Comparison of ENCODE assay signal across 8 mouse cellular contexts in genomic region chr14:55814885-55815284, GRCm38 (mm10). TPM values are rescaled to one million over a fixed set of nuclear protein-coding genes. Genes with fewer than 3 reads are reported as not detected.
DNase-seq lines count a peak whose midpoint lies in the region; ATAC-seq and TF ChIP-seq lines count a peak whose summit lies in the region.

No protein-coding gene starts in this region.

- no peaks in the 10 kb centered on the region for H3K27me3 ChIP-seq in CH12.LX (replicated peaks)
- no peaks in the 10 kb centered on the region for H3K27me3 ChIP-seq in embryonic facial prominence, embryonic 13.5 days
- H3K27me3 ChIP-seq in heart, embryonic 16.5 days (ENCODE audit: control insufficient read depth, insufficient read depth, low read length): no peaks in the 10 kb centered on the region
- H3K27me3 ChIP-seq in lung, embryonic 14.5 days (ENCODE audit: insufficient read depth, low read length): no peaks in the 10 kb centered on the region

- TF ChIP-seq CTCF in CH12.LX (conservative IDR thresholded peaks at IDR 0.05 in 1 of 2, IDR thresholded peaks at IDR 0.05 in 1 of 2; ENCODE audit: low read depth in 2 of 2, low read length in 2 of 2): no peak
- TF ChIP-seq CTCF in lung, embryonic 14.5 days (IDR thresholded peaks at IDR 0.05; ENCODE audit: low read depth): no peak

- no peak for TF ChIP-seq EP300 in CH12.LX (IDR thresholded peaks at IDR 0.05; ENCODE audit: low read length)

- DNase-seq in CH12.LX (ENCODE audit: extremely low read depth): peak; percentile 64
- peak; percentile 85 for DNase-seq in adrenal gland, postnatal 14 days
- peak; percentile 86 for DNase-seq in kidney, postnatal 14 days
- peak; percentile 81 for DNase-seq in lung, embryonic 14.5 days
- peak; percentile 90 for DNase-seq in retina, adult 2 months (ENCODE audit: low read depth, low spot score)
- peak; percentile 49 for DNase-seq in yolk sac, embryonic 10.5 days (ENCODE audit: low spot score)

- no peaks in the 10 kb centered on the region for H3K36me3 ChIP-seq in CH12.LX (replicated peaks in 1 of 2; ENCODE audit: control insufficient read depth in 1 of 2, insufficient read depth in 1 of 2, low read length in 1 of 2)
- H3K36me3 ChIP-seq in embryonic facial prominence, embryonic 13.5 days: no peaks in the 10 kb centered on the region
- H3K36me3 ChIP-seq in heart, embryonic 16.5 days (ENCODE audit: control insufficient read depth, insufficient read depth): no peaks in the 10 kb centered on the region
- no peaks in the 10 kb centered on the region for H3K36me3 ChIP-seq in lung, embryonic 14.5 days (ENCODE audit: insufficient read depth)

- WGBS in embryonic facial prominence, embryonic 13.5 days: 16% methylated on average over 16 of the region's 16 CpGs
- WGBS in heart, embryonic 16.5 days: 21% methylated on average over 16 of the region's 16 CpGs
- WGBS in lung, embryonic 14.5 days: 12% methylated on average over 16 of the region's 16 CpGs

- H3K27ac ChIP-seq in CH12.LX (ENCODE audit: insufficient read depth, low read depth): no peak overlapping the region
- no peak overlapping the region for H3K27ac ChIP-seq in embryonic facial prominence, embryonic 13.5 days
- H3K27ac ChIP-seq in heart, embryonic 16.5 days (ENCODE audit: low read length): no peak overlapping the region
- no peak overlapping the region for H3K27ac ChIP-seq in lung, embryonic 14.5 days (ENCODE audit: low read depth)

- no peak for TF ChIP-seq RAD21 in CH12.LX (IDR thresholded peaks at IDR 0.05; ENCODE audit: low read depth, low read length)

- in situ Hi-C loops in CH12.LX (cut with MboI; ENCODE audit: low pct_ligation_motif_present, low pct_unique_long_range_greater_than_20kb, low sequenced_read_pairs): no loop called here

- H3K79me2 ChIP-seq in CH12.LX (replicated peaks; ENCODE audit: control insufficient read depth, extremely low read depth, insufficient read depth, poor library complexity, severe bottlenecking): no peaks in the 10 kb centered on the region

- H3K9me3 ChIP-seq in CH12.LX (replicated peaks; ENCODE audit: low read length): no peaks in the 10 kb centered on the region
- H3K9me3 ChIP-seq in embryonic facial prominence, embryonic 13.5 days: no peaks in the 10 kb centered on the region
- no peaks in the 10 kb centered on the region for H3K9me3 ChIP-seq in heart, embryonic 16.5 days (replicated peaks; ENCODE audit: control insufficient read depth, low read length)
- H3K9me3 ChIP-seq in lung, embryonic 14.5 days (ENCODE audit: low read depth, low read length): no peaks in the 10 kb centered on the region

- no peaks in the 10 kb centered on the region for H3K4me1 ChIP-seq in CH12.LX (ENCODE audit: control insufficient read depth in 1 of 2, insufficient read depth in 2 of 2)
- H3K4me1 ChIP-seq in embryonic facial prominence, embryonic 13.5 days: peaks cover 11% of the 10 kb centered on the region
- no peaks in the 10 kb centered on the region for H3K4me1 ChIP-seq in heart, embryonic 16.5 days (ENCODE audit: control insufficient read depth, insufficient read depth, low read length)
- no peaks in the 10 kb centered on the region for H3K4me1 ChIP-seq in lung, embryonic 14.5 days (ENCODE audit: insufficient read depth)

- dilution Hi-C loops in CH12.LX (cut with MboI; ENCODE audit: extremely low pct_ligation_motif_present, extremely low pct_unique_long_range_greater_than_20kb, low sequenced_read_pairs): no loop called here

- ATAC-seq in embryonic facial prominence, embryonic 13.5 days (ENCODE audit: insufficient number of reproducible peaks, insufficient read depth, low FRiP score, low TSS enrichment, low read depth): no peak
- ATAC-seq in heart, embryonic 16.5 days (replicated peaks; ENCODE audit: extremely low read depth, insufficient read depth, low FRiP score): no peak; the same call in 1 of the 2 replicates
- peak; percentile 74 for ATAC-seq in lung, embryonic 14.5 days (ENCODE audit: insufficient read depth)

- H3K4me2 ChIP-seq in CH12.LX (ENCODE audit: insufficient read depth, low read depth, poor library complexity, severe bottlenecking): no peak overlapping the region
- peak overlapping the region; percentile 68 for H3K4me2 ChIP-seq in embryonic facial prominence, embryonic 13.5 days
- H3K4me2 ChIP-seq in heart, embryonic 16.5 days (ENCODE audit: low read depth, low read length): peak overlapping the region; percentile 69
- H3K4me2 ChIP-seq in lung, embryonic 14.5 days: peak overlapping the region; percentile 70

- H3K4me3 ChIP-seq in CH12.LX (replicated peaks in 1 of 3; ENCODE audit: low read depth in 2 of 3, low read length in 2 of 3, poor library complexity in 1 of 3): peak overlapping the region; percentile 7 to 32 (median 10)
- peak overlapping the region; percentile 41 for H3K4me3 ChIP-seq in embryonic facial prominence, embryonic 13.5 days
- peak overlapping the region; percentile 50 for H3K4me3 ChIP-seq in heart, embryonic 16.5 days (ENCODE audit: low read length)
- H3K4me3 ChIP-seq in lung, embryonic 14.5 days (ENCODE audit: low read depth, low read length): peak overlapping the region; percentile 45

- TF ChIP-seq POLR2A in CH12.LX (IDR thresholded peaks at IDR 0.05; ENCODE audit: low read depth, low read length): peak; percentile 26; the same call in 1 of the 2 replicates

- H3K9ac ChIP-seq in CH12.LX (ENCODE audit: insufficient read depth, low read depth): no peak overlapping the region
- H3K9ac ChIP-seq in embryonic facial prominence, embryonic 13.5 days: peak overlapping the region; percentile 64
- peak overlapping the region; percentile 58 for H3K9ac ChIP-seq in heart, embryonic 16.5 days (ENCODE audit: low read length)
- H3K9ac ChIP-seq in lung, embryonic 14.5 days: peak overlapping the region; percentile 49

TF ChIP-seq in CH12.LX, 34 proteins besides CTCF, POLR2A, EP300 and RAD21:
- peak; percentile 87 for TF ChIP-seq MAX (IDR thresholded peaks at IDR 0.05; ENCODE audit: low read length)
- TF ChIP-seq MYC (IDR thresholded peaks at IDR 0.05; ENCODE audit: low read depth, low read length): 0 out of 2 replicates have a peak, but pooled peaks have one; percentile 8
- TF ChIP-seq CHD1 (IDR thresholded peaks at IDR 0.05; ENCODE audit: low read depth, low read length): no peak
- peak; percentile 84 for TF ChIP-seq USF1 (IDR thresholded peaks at IDR 0.05; ENCODE audit: low read depth, low read length)
- no peak for TF ChIP-seq POLR2AphosphoS2 (IDR thresholded peaks at IDR 0.05; ENCODE audit: low read depth, low read length)
- TF ChIP-seq HCFC1 (IDR thresholded peaks at IDR 0.05; ENCODE audit: low read depth, low read length): peak; percentile 44
- peak; percentile 73 for TF ChIP-seq BHLHE40 (IDR thresholded peaks at IDR 0.05; ENCODE audit: low read depth, low read length)
- TF ChIP-seq JUND (conservative IDR thresholded peaks at IDR 0.05; ENCODE audit: low read depth, low read length): no peak
- peak; percentile 81 for TF ChIP-seq USF2 (conservative IDR thresholded peaks at IDR 0.05; ENCODE audit: low read depth, low read length)
TF ChIP-seq in CH12.LX: peak in this region for 6.

RNA-seq across cellular contexts. Expression of gene Nfatc4, which starts 8.1 kb away (rescaled TPM):
- total RNA-seq in CH12.LX (2012; rRNA removed): not detected in 2 replicates
- total RNA-seq in CH12.LX (2014; rRNA removed): not detected in 2 replicates
- not detected in 2 replicates for polyA plus RNA-seq in CH12.LX (2012; ENCODE audit: insufficient read length, low read depth)
- 23.8 and 31.2 TPM in 2 replicates for total RNA-seq in adrenal gland, postnatal 14 days (2021)
- 156 and 160 TPM in 2 replicates for polyA plus RNA-seq in embryonic facial prominence, embryonic 13.5 days (2015; fragmentation: Nextera tagmentation; extraction: Ambion mirVana)
- 9.7 and 14.4 TPM in 2 replicates for polyA plus RNA-seq in heart, embryonic 16.5 days (2015; fragmentation: Nextera tagmentation; extraction: Ambion mirVana)
- polyA plus RNA-seq in lung, embryonic 14.5 days (2014; fragmentation: Nextera tagmentation; extraction: Ambion mirVana): 58.8 and 66.1 TPM in 2 replicates

RNA-seq across cellular contexts. Expression of gene Ripk3, which starts 26.2 kb away (rescaled TPM):
- 1.0 and 2.0 TPM in 2 replicates for total RNA-seq in CH12.LX (2012; rRNA removed)
- total RNA-seq in CH12.LX (2014; rRNA removed): 0.15 and 0.80 TPM in 2 replicates
- polyA plus RNA-seq in CH12.LX (2012; ENCODE audit: insufficient read length, low read depth): 1.00 TPM in 1 of 2 replicates, not detected in the other
- 5.2 and 7.8 TPM in 2 replicates for total RNA-seq in adrenal gland, postnatal 14 days (2021)
- 41.1 and 44.4 TPM in 2 replicates for polyA plus RNA-seq in embryonic facial prominence, embryonic 13.5 days (2015; fragmentation: Nextera tagmentation; extraction: Ambion mirVana)
- 17.8 and 20.8 TPM in 2 replicates for polyA plus RNA-seq in heart, embryonic 16.5 days (2015; fragmentation: Nextera tagmentation; extraction: Ambion mirVana)
- 42.5 and 51.4 TPM in 2 replicates for polyA plus RNA-seq in lung, embryonic 14.5 days (2014; fragmentation: Nextera tagmentation; extraction: Ambion mirVana)

RNA-seq across cellular contexts. Expression of gene Adcy4, which starts 31.0 kb away (rescaled TPM):
- total RNA-seq in CH12.LX (2012; rRNA removed): not detected in 2 replicates
- total RNA-seq in CH12.LX (2014; rRNA removed): not detected in 2 replicates
- polyA plus RNA-seq in CH12.LX (2012; ENCODE audit: insufficient read length, low read depth): not detected in 2 replicates
- 14.3 and 17.3 TPM in 2 replicates for total RNA-seq in adrenal gland, postnatal 14 days (2021)
- polyA plus RNA-seq in embryonic facial prominence, embryonic 13.5 days (2015; fragmentation: Nextera tagmentation; extraction: Ambion mirVana): 20.2 and 21.6 TPM in 2 replicates
- 15.3 and 17.5 TPM in 2 replicates for polyA plus RNA-seq in heart, embryonic 16.5 days (2015; fragmentation: Nextera tagmentation; extraction: Ambion mirVana)
- 11.6 and 14.1 TPM in 2 replicates for polyA plus RNA-seq in lung, embryonic 14.5 days (2014; fragmentation: Nextera tagmentation; extraction: Ambion mirVana)

RNA-seq across cellular contexts. Expression of gene Nynrin, which starts 38.9 kb away (rescaled TPM):
- total RNA-seq in CH12.LX (2012; rRNA removed) (under 0.01 and 0.04 TPM in 2 replicates), CH12.LX (2014; rRNA removed) (not detected in 2 replicates)
- 0.04 and 0.10 TPM in 2 replicates for polyA plus RNA-seq in CH12.LX (2012; ENCODE audit: insufficient read length, low read depth)
- total RNA-seq in adrenal gland, postnatal 14 days (2021): 14.1 and 18.8 TPM in 2 replicates
- 27.8 and 28.1 TPM in 2 replicates for polyA plus RNA-seq in embryonic facial prominence, embryonic 13.5 days (2015; fragmentation: Nextera tagmentation; extraction: Ambion mirVana)
- polyA plus RNA-seq in heart, embryonic 16.5 days (2015; fragmentation: Nextera tagmentation; extraction: Ambion mirVana): 11.1 and 13.7 TPM in 2 replicates
- polyA plus RNA-seq in lung, embryonic 14.5 days (2014; fragmentation: Nextera tagmentation; extraction: Ambion mirVana): 18.7 and 19.4 TPM in 2 replicates

RNA-seq across cellular contexts. Expression of gene Ltb4r1, which starts 49.1 kb away (rescaled TPM):
- total RNA-seq in CH12.LX (2012; rRNA removed): 0.13 TPM in 1 of 2 replicates, not detected in the other
- total RNA-seq in CH12.LX (2014; rRNA removed): 0.16 and 0.21 TPM in 2 replicates
- 0.33 TPM in 1 of 2 replicates, not detected in the other for polyA plus RNA-seq in CH12.LX (2012; ENCODE audit: insufficient read length, low read depth)
- 0.48 and 0.71 TPM in 2 replicates for total RNA-seq in adrenal gland, postnatal 14 days (2021)
- polyA plus RNA-seq in embryonic facial prominence, embryonic 13.5 days (2015; fragmentation: Nextera tagmentation; extraction: Ambion mirVana): 0.58 and 1.1 TPM in 2 replicates
- polyA plus RNA-seq in heart, embryonic 16.5 days (2015; fragmentation: Nextera tagmentation; extraction: Ambion mirVana): 0.59 and 0.66 TPM in 2 replicates
- polyA plus RNA-seq in lung, embryonic 14.5 days (2014; fragmentation: Nextera tagmentation; extraction: Ambion mirVana): 0.31 and 0.64 TPM in 2 replicates

Comparison
In these comparisons a context has a peak if more than half of its experiments do, and no peak if none do; other contexts are left out.
1. RNA of gene Nfatc4, which starts 8.1 kb away (polyA plus RNA-seq): 156 to 160 TPM in embryonic facial prominence, embryonic 13.5 days, 58.8 to 66.1 TPM in lung, embryonic 14.5 days and 9.7 to 14.4 TPM in heart, embryonic 16.5 days; not detected in CH12.LX; every median in the first group is over 10 times any median in the second.
2. RNA of gene Adcy4, which starts 31.0 kb away (polyA plus RNA-seq): 20.2 to 21.6 TPM in embryonic facial prominence, embryonic 13.5 days, 15.3 to 17.5 TPM in heart, embryonic 16.5 days and 11.6 to 14.1 TPM in lung, embryonic 14.5 days; not detected in CH12.LX; every median in the first group is over 10 times any median in the second.
3. Peak in every context shown above with its lines, with median percentiles within 50 percentile points of each other: DNase-seq and H3K4me3 ChIP-seq.